Mouse (Mus musculus): Measurements from ENCODE around the gene Med24. TPM values are rescaled to one million over a fixed set of nuclear protein-coding genes. Genes with fewer than 3 reads are reported as not detected.

Gene Med24
- polyA plus RNA-seq, 1 experiment: 103 TPM

- no peak for TF ChIP-seq GATA1 (IDR thresholded peaks at IDR 0.05; ENCODE audit: low read length)
Measured at GRCm38 (mm10) chr11:98768127-98769006, 39.1 kb upstream of the Med24 start.

- no peak for TF ChIP-seq GATA1 (IDR thresholded peaks at IDR 0.05; ENCODE audit: low read length)
Measured at GRCm38 (mm10) chr11:98767713-98768112, 38.5 kb upstream of the Med24 start.

GRCm38 (mm10) chr11:98767276-98767675, 38.0 kb upstream of the Med24 start:
- TF ChIP-seq GATA1 (IDR thresholded peaks at IDR 0.05; ENCODE audit: low read length): no peak

GRCm38 (mm10) chr11:98766816-98767215, 37.6 kb upstream of the Med24 start:
- TF ChIP-seq GATA1 (IDR thresholded peaks at IDR 0.05; ENCODE audit: low read length): no peak

GRCm38 (mm10) chr11:98766346-98766745, 37.1 kb upstream of the Med24 start:
- no peak for TF ChIP-seq GATA1 (IDR thresholded peaks at IDR 0.05; ENCODE audit: low read length)

GRCm38 (mm10) chr11:98765421-98766309, 36.4 kb upstream of the Med24 start:
- TF ChIP-seq GATA1 (IDR thresholded peaks at IDR 0.05; ENCODE audit: low read length): no peak

- no peak for TF ChIP-seq GATA1 (IDR thresholded peaks at IDR 0.05; ENCODE audit: low read length)
Measured at GRCm38 (mm10) chr11:98764746-98765145, 35.5 kb upstream of the Med24 start.

DNA sequence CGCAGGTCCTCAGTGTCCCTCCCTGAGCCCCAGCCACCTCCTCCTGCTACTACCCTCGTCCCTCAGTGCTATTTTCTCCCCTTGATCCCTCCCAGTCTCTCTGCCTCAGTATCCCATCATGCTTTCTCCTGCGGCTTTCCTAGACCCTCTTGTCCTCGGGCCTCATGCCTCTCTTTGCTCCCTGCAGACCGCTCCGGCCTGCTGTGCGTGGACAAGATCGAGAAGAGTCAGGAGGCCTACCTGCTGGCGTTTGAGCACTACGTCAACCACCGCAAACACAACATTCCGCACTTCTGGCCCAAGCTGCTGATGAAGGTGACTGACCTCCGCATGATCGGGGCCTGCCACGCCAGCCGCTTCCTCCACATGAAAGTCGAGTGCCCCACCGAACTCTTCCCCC, 34.9 kb upstream of the Med24 start:
- no peak for TF ChIP-seq GATA1 (IDR thresholded peaks at IDR 0.05; ENCODE audit: low read length)

- no peak for TF ChIP-seq GATA1 (IDR thresholded peaks at IDR 0.05; ENCODE audit: low read length)
Measured at GRCm38 (mm10) chr11:98763502-98763861, 34.2 kb upstream of the Med24 start.

GRCm38 (mm10) chr11:98762756-98763501, 33.7 kb upstream of the Med24 start:
- no peak for TF ChIP-seq GATA1 (IDR thresholded peaks at IDR 0.05; ENCODE audit: low read length)

GRCm38 (mm10) chr11:98761939-98762338, 32.7 kb upstream of the Med24 start:
- TF ChIP-seq GATA1 (IDR thresholded peaks at IDR 0.05; ENCODE audit: low read length): no peak

- TF ChIP-seq GATA1 (IDR thresholded peaks at IDR 0.05; ENCODE audit: low read length): no peak
Measured at GRCm38 (mm10) chr11:98756711-98757110, 27.5 kb upstream of the Med24 start.

- TF ChIP-seq GATA1 (IDR thresholded peaks at IDR 0.05; ENCODE audit: low read length): no peak
Measured at GRCm38 (mm10) chr11:98755726-98756380, 26.6 kb upstream of the Med24 start.

DNA sequence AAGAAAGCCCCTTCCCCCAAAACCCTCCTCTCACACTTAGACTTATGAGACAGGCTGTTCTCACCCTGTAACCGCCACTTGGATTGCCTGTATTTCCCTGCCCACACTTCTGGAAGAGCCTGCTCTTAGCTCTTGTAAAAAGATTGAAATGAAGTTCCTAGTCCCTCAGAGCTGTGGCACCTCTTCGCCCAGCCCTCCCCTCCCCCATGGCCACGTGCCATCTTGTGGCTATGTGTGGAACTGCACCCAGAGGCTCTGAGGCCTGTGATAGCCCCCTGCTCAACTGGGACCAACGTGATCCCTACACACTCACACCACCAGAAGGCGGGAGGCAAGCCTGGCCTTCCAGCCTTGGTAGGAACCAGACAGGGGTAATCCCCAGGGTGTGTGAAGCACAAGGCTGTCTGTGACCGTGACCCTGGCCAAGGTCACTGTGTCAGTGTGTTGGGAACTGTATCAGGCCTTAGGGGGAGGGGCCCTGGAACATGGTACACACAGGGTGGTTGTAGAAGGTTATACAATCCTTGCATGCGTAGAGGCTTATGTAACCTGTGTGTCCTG, 25.5 kb upstream of the Med24 start:
- no peak for TF ChIP-seq GATA1 (IDR thresholded peaks at IDR 0.05; ENCODE audit: low read length)

- TF ChIP-seq GATA1 (IDR thresholded peaks at IDR 0.05; ENCODE audit: low read length): no peak
Measured at GRCm38 (mm10) chr11:98754151-98754620, 25.0 kb upstream of the Med24 start.
